Mouse (Mus musculus) neural tube, embryonic 11.5 days (tissue): ENCODE results near the gene Nanos3. TPM values are rescaled to one million over a fixed set of nuclear protein-coding genes. Genes with fewer than 3 reads are reported as not detected.
A peak's percentile ranks its signal among the peaks of the same experiment; 100 is the strongest.

ENCODE experiments used
- ATAC-seq: fragments of 200-750 bp; cut with Nextera tagmentation; 2 replicates; pipeline ENCODE4 v1.8.0; 2017; ENCODE audit warnings: moderate number of reproducible peaks, mild to moderate bottlenecking, moderate TSS enrichment, moderate library complexity; ENCODE audit not compliant: insufficient read depth, low FRiP score, low TSS enrichment
- DNase-seq: peaks from one replicate; pipeline ENCODE4 v3.0.0-alpha.2; 2015; ENCODE audit warnings: low spot score
- H3K27ac ChIP-seq: fragments of 300-500 bp; sonication (generic); 2 replicates; pipeline ENCODE4 v1.5.1; 2014; ENCODE audit warnings: low read depth, mild to moderate bottlenecking, low read length
- H3K27me3 ChIP-seq: fragments of 300-500 bp; sonication (generic); 2 replicates; pipeline ENCODE4 v1.6.1; 2014; ENCODE audit warnings: mild to moderate bottlenecking, low read length, mixed read lengths; ENCODE audit not compliant: control insufficient read depth, insufficient read depth
- H3K36me3 ChIP-seq: fragments of 300-500 bp; sonication (generic); 2 replicates; pipeline ENCODE4 v1.6.1; 2014; ENCODE audit warnings: mild to moderate bottlenecking, low read length, moderate library complexity, mixed read lengths; ENCODE audit not compliant: control insufficient read depth, insufficient read depth
- H3K4me1 ChIP-seq: fragments of 300-500 bp; sonication (generic); 2 replicates; pipeline ENCODE4 v1.6.1; 2014; ENCODE audit warnings: low read length, mixed read lengths; ENCODE audit not compliant: control insufficient read depth, insufficient read depth
- H3K4me2 ChIP-seq: fragments of 300-500 bp; sonication (generic); 2 replicates; pipeline ENCODE4 v1.6.1; 2014; ENCODE audit warnings: low read depth, mild to moderate bottlenecking, moderate library complexity
- H3K4me3 ChIP-seq: fragments of 300-500 bp; sonication (generic); 2 replicates; pipeline ENCODE4 v1.5.1; 2014; ENCODE audit warnings: low read depth, low read length
- H3K9ac ChIP-seq: fragments of 300-500 bp; sonication (generic); 2 replicates; pipeline ENCODE4 v1.6.1; 2014; ENCODE audit warnings: mild to moderate bottlenecking, low read length
- H3K9me3 ChIP-seq: fragments of 300-500 bp; sonication (generic); 2 replicates; pipeline ENCODE4 v1.6.1; 2016; ENCODE audit warnings: low read length; ENCODE audit not compliant: control insufficient read depth
- WGBS: fragments of 180-500 bp; shearing (Covaris S2); extraction: QIAGEN DNeasy Blood & Tissue Kit; methylation state at CpG from one replicate; pipeline ENCODE4 v1.1.7; 2014; 5-methylcytosine and 5-hydroxymethylcytosine counted together
- polyA plus RNA-seq: library from polyadenylated mRNA; unstranded; fragments of >200 nt; fragmentation: Nextera tagmentation; extraction: Ambion mirVana; gene quantifications from 2 replicates; pipeline ENCODE4 v1.2.1, GENCODE M21; 2014

The Nanos3 gene
- polyA plus RNA-seq, 1 experiment from 2014 or later, result 6.2 TPM

DNA sequence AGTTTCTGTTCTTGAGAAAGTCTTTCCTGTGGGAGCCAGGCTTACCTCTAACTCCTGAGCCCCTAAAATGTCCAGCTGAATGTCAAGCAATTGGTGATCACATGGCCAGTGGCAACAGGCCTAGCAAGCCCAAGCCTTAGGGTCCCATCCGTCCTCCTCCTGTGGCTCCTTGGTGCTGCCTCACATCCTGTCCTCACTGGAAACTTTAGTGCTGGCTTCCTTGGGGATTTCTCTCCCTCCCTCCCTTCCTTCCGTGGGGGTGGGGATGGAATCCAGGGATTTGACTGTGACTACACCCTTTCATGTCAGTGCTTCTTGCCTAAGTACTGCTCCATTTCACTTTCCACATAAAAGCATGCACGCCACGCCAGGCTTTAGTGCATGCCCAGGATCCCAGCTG lies 4.6 kb upstream of the Nanos3 start:
- Histone ChIP-seq H3K36me3 (no peaks in the 10 kb centered on the region), H3K9ac (no peak overlapping the region), H3K27ac (no peak overlapping the region), H3K4me1 (peaks cover 4% of the 10 kb centered on the region; the same call in 1 of the 2 replicates), H3K4me3 (no peak overlapping the region), H3K4me2 (no peak overlapping the region), H3K9me3 (no peaks in the 10 kb centered on the region), H3K27me3 (no peaks in the 10 kb centered on the region)
- ATAC-seq, result no peak
- 67% methylated on average over 4 of the region's 4 CpGs for WGBS
- no peak for DNase-seq

DNA sequence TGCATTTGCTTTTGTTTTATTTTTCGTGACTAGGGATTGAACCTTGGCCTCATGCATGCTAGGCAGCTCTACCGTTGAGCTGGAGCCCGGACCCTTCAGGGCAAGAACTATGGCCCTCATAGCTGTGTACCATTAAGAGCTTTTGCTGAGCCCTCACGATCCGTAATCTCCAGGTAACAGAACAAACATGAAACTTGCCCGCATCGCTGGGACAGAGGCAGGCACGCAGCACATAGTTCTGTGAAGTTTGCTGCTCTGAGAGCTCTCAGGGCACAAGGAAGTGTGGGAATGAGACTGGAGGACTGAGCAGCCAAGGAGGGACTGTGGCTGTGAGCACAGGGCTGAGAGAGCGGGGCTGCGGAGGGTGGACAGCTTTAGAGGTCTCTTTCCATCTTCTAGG lies 3.7 kb upstream of the Nanos3 start:
- H3K27me3 ChIP-seq, result no peaks in the 10 kb centered on the region
- peaks cover 4% of the 10 kb centered on the region; the same call in 1 of the 2 replicates for H3K4me1 ChIP-seq
- H3K4me3 ChIP-seq, result no peak overlapping the region
- WGBS, result 91% methylated on average over 10 of the region's 10 CpGs
- no peak overlapping the region for H3K4me2 ChIP-seq
- DNase-seq (no peak), ATAC-seq (no peak)
- H3K9me3 ChIP-seq, result no peaks in the 10 kb centered on the region
- no peak overlapping the region for H3K9ac ChIP-seq
- H3K36me3 ChIP-seq, result no peaks in the 10 kb centered on the region
- H3K27ac ChIP-seq, result no peak overlapping the region

DNA sequence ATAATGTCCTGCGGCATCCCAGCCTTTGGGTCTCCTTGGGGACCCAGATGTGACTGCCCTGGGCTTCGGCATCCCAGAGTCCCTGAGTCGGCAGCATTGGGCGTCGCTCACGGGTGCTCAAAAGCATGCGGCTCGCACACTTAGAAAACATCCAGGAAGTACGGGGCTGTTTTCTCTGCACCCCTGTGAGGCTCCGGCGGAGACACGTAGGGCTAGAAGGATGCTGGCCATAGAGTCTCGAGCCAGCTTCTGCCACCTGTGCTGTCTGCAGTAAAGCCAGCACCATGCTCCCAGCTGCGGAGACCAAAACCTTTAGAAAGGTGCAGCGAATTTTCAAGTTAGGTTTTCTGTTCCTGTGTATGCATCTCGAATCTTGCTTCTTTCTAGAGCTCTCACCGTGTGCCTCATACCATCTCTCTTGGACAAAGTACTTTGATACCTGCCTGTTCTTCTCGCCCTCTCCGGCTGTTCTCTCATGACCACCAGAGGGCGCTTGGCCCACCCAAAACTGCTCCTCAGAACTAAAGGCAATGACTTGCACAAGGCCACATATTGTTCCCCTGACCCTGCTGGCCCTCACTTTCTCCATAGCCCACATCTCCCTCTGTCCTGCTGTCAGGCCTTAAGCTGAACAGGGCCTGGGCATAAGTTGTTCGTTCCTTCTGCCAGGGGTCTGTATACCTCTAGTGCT lies 2.2 kb upstream of the Nanos3 start:
- peak overlapping the region; percentile 65 for H3K4me2 ChIP-seq
- no peak overlapping the region for H3K27ac ChIP-seq
- H3K4me3 ChIP-seq, result peak overlapping the region; percentile 31
- peaks cover 12% of the 10 kb centered on the region for H3K4me1 ChIP-seq
- H3K27me3 ChIP-seq, result no peaks in the 10 kb centered on the region
- no peak for ATAC-seq
- DNase-seq, result peak; percentile 74
- peak overlapping the region; percentile 47; the same call in 1 of the 2 replicates for H3K9ac ChIP-seq
- no peaks in the 10 kb centered on the region for H3K36me3 ChIP-seq
- WGBS, result 4% methylated on average over 21 of the region's 21 CpGs
- H3K9me3 ChIP-seq, result no peaks in the 10 kb centered on the region

DNA sequence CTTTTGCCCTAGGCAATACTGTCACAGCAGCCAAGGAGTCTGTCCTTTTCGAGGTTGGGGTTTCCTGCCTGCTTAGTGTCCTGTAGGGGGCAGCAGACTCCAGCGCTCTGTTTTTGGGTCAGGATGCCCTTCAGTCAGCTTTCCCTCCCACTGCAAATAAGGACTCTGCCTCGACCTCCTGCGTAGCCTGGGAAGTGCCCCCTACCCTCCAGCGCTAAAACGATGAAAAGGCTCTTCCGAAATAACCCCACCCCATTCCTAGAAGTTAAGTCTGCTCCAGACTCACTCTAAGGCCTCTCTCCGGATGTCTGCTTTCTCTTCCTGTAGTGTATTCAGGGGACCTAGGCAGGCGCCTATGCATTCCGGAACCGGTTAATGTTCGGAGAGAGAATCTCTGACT lies 1.5 kb upstream of the Nanos3 start:
- Histone ChIP-seq H3K4me3 (peak overlapping the region; percentile 31), H3K9me3 (no peaks in the 10 kb centered on the region), H3K4me2 (peak overlapping the region; percentile 65), H3K9ac (peak overlapping the region; percentile 47; the same call in 1 of the 2 replicates), H3K27ac (no peak overlapping the region), H3K36me3 (no peaks in the 10 kb centered on the region), H3K27me3 (no peaks in the 10 kb centered on the region), H3K4me1 (peaks cover 16% of the 10 kb centered on the region)
- 0% methylated on average over 12 of the region's 12 CpGs for WGBS
- peak; percentile 79 for DNase-seq
- peak; percentile 22; the same call in 1 of the 2 replicates for ATAC-seq

DNA sequence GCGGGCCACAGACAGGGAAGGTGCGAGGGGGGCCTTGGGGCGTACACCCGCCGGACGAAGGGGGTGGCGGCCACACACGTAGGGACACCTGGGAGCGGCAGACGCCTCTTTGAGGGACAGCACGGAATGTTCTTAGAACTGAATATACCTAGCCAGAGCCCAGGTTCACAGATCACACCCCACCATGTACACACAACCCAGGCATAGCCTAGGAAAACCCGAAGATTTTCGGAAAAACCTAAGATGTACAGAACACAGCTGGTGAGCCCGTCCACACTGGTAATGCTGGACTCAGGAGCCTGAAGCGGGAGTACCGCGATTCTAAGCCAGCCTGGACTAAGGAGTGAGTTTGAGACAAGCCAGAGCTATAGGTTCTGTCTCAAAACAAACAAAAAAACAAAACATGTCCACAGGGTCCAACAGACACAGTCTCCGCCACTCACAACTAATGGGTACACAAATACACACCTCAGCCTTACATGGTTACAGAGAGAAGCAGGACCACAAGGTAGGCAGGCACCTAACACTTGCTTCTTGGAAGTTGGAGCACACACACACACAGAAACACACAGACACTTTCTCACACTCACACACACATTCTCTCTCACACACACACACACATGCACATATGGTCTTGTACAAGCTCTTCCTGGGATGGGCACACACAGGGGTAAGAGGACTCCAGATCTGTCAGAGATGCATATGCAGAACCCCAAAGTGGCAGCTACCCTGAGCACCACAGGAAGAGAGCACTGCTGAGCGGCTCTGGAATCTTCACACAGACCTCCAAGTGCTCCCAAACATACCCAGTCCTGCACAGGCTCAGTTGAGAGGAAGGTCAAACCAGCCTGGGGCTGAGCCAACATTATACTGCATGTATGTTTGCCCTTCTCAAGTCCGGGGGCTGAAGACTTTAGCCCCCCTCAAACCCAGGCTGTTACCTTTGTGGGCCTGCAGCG lies 653 bp downstream of the Nanos3 start:
- no peaks in the 10 kb centered on the region for H3K36me3 ChIP-seq
- no peak for ATAC-seq
- H3K4me2 ChIP-seq, result peak overlapping the region; percentile 85
- WGBS, result 23% methylated on average over 21 of the region's 21 CpGs
- no peaks in the 10 kb centered on the region for H3K9me3 ChIP-seq
- peak overlapping the region; percentile 89 for H3K4me3 ChIP-seq
- H3K27ac ChIP-seq, result peak overlapping the region; percentile 90
- peaks cover 35% of the 10 kb centered on the region for H3K4me1 ChIP-seq
- peak overlapping the region; percentile 100 for H3K9ac ChIP-seq
- DNase-seq, result no peak
- H3K27me3 ChIP-seq, result no peaks in the 10 kb centered on the region

DNA sequence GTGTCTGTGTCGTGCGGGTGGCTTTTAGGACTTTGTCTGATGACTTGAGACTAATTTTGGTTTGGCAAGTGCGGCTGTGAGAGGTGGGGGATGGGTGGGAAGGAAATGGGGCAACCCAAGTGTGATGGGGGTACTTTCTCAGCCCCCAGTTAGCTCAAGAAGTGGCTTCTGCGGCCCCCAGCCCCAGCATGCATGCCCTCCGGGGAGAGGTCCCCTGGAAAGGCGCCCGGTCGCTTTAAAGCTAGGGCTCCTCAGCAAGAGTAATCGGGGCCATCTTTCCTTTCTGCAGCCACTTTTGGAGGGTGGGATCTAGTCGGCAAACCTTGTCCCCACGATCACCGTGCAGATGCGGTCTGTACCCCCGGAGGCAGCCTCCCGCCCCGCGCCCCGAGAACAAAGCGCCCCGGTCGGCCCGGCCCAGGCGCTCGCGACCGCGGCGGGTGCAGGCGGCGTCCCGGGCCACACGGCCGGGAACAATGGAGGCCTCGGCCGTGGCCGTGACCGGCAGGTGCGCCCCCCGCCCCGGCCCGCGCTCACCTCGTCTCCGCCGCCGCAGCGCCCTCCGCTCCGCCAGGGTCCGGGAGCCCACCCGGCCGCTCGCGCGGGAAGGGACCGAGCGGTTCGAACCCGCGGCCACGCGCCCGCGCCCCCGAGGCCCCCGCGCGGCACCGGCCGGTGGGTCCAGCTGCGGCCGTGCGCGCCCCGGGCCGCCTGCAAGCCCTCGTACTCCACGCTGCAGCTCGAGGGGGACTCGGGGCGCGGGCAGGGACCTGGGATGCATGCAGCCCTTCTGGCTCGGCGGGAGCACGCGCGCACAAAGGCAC lies 1.5 kb downstream of the Nanos3 start:
- ATAC-seq, result peak; percentile 5; the same call in 1 of the 2 replicates
- Histone ChIP-seq H3K4me3 (peak overlapping the region; percentile 89), H3K4me2 (peak overlapping the region; percentile 85), H3K9me3 (no peaks in the 10 kb centered on the region), H3K27me3 (no peaks in the 10 kb centered on the region), H3K9ac (peak overlapping the region; percentile 100), H3K36me3 (no peaks in the 10 kb centered on the region), H3K27ac (peak overlapping the region; percentile 90), H3K4me1 (peaks cover 43% of the 10 kb centered on the region)
- peak; percentile 73 for DNase-seq
- 2% methylated on average over 51 of the region's 87 CpGs for WGBS

DNA sequence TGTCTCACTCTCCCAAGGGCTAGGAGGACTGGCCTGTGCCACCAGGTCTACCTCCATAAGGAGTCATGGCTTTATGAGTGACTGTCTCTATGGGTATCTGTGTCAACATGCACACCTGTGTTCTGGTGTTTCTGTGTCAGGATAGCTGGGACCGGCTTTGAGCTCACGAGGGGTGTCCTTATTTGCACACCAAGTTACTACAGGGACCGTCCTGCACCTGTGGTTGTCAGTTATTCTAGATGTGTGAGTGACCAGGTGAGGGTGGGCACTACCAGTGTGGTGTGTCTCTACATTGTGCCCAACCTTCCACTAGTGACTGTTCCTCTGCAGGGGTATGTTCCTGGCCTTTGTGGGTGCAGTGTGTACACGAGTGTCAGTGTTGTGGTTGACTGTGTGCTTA lies 2.2 kb downstream of the Nanos3 start:
- Histone ChIP-seq H3K4me2 (peak overlapping the region; percentile 85), H3K27me3 (no peaks in the 10 kb centered on the region), H3K4me1 (peaks cover 43% of the 10 kb centered on the region), H3K4me3 (peak overlapping the region; percentile 89), H3K9ac (peak overlapping the region; percentile 100), H3K27ac (peak overlapping the region; percentile 90), H3K36me3 (no peaks in the 10 kb centered on the region), H3K9me3 (no peaks in the 10 kb centered on the region)
- no peak for ATAC-seq
- no peak for DNase-seq
- WGBS, result 69% methylated on average over 4 of the region's 4 CpGs

DNA sequence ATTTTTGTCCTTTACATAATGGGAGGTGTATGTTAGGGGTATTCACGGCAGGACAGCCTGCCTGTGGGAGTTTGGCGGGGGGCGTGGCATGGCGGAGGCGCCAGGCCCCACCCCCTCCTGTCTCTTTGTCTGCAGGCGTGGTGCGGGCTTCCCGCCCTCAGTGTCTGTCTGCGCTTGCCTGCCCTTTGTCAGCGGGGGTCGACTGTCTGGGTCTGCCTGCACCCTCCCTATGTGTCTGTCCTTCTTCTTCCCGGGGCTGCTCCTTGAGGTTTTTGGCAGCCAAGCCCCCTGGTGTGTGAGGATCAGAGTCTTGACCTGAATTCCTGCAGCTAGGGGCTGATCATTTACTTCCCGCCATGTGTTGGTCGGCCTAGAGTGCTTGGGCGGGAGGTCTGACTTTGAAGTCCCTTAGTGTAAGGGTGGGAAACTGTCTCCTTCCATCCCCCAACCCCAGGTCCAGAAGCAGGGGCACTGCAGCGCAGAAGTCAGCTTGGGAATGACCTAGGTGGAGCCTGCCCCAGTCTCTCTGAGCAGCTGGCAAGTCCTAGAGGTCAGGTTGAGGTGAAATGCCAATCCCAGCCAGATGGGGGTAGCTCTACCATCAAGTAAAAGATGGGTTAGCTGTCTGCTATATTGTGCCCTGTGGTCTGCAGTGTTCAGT lies 4.4 kb downstream of the Nanos3 start:
- no peaks in the 10 kb centered on the region for H3K9me3 ChIP-seq
- peak overlapping the region; percentile 20 for H3K4me3 ChIP-seq
- no peaks in the 10 kb centered on the region for H3K27me3 ChIP-seq
- H3K9ac ChIP-seq, result peak overlapping the region; percentile 63
- WGBS, result under 1% methylated on average over 16 of the region's 16 CpGs
- peaks cover 4% of the 10 kb centered on the region; the same call in 1 of the 2 replicates for H3K36me3 ChIP-seq
- H3K4me2 ChIP-seq, result peak overlapping the region; percentile 55
- peaks cover 40% of the 10 kb centered on the region for H3K4me1 ChIP-seq
- peak overlapping the region; percentile 89 for H3K27ac ChIP-seq
- ATAC-seq, result peak; percentile 78
- DNase-seq, result peak; percentile 88
